Mouse (Mus musculus) embryonic facial prominence, embryonic 13.5 days (tissue): Measurements from ENCODE around the gene Pbrm1. TPM values are rescaled to one million over a fixed set of nuclear protein-coding genes. Genes with fewer than 3 reads are reported as not detected.

Source experiments
- ATAC-seq: fragments of 200-750 bp; cut with Nextera tagmentation; 2 replicates; pipeline ENCODE4 v1.8.0; 2017; ENCODE audit warnings: low read depth; ENCODE audit not compliant: insufficient number of reproducible peaks, insufficient read depth, low FRiP score, low TSS enrichment
- H3K27ac ChIP-seq: fragments of 300-500 bp; sonication (generic); 2 replicates; pipeline ENCODE4 v1.5.1; 2015; ENCODE audit warnings: moderate library complexity, mild to moderate bottlenecking, inconsistent platforms
- H3K27me3 ChIP-seq: fragments of 300-500 bp; sonication (generic); 2 replicates; pipeline ENCODE4 v1.6.1; 2015; ENCODE audit warnings: mild to moderate bottlenecking, inconsistent platforms
- H3K36me3 ChIP-seq: fragments of 300-500 bp; sonication (generic); 2 replicates; pipeline ENCODE4 v1.6.1; 2015; ENCODE audit warnings: mild to moderate bottlenecking, inconsistent platforms
- H3K4me1 ChIP-seq: fragments of 300-500 bp; sonication (generic); 2 replicates; pipeline ENCODE4 v1.6.1; 2015; ENCODE audit warnings: inconsistent platforms
- H3K4me2 ChIP-seq: fragments of 300-500 bp; sonication (generic); 2 replicates; pipeline ENCODE4 v1.6.1; 2015; ENCODE audit warnings: moderate library complexity, mild to moderate bottlenecking, inconsistent platforms
- H3K4me3 ChIP-seq: fragments of 300-500 bp; sonication (generic); 2 replicates; pipeline ENCODE4 v1.5.1; 2015; ENCODE audit warnings: mild to moderate bottlenecking, inconsistent platforms
- H3K9ac ChIP-seq: fragments of 300-500 bp; sonication (generic); 2 replicates; pipeline ENCODE4 v1.6.1; 2015; ENCODE audit warnings: mild to moderate bottlenecking, inconsistent platforms
- H3K9me3 ChIP-seq: fragments of 300-500 bp; sonication (generic); 2 replicates; pipeline ENCODE4 v1.6.1; 2016; ENCODE audit warnings: inconsistent platforms
- WGBS: fragments of 180-500 bp; shearing (Covaris S2); methylation state at CpG from one replicate; pipeline ENCODE4 v1.1.7; 2015; ENCODE audit warnings: mixed read lengths; 5-methylcytosine and 5-hydroxymethylcytosine counted together
- polyA plus RNA-seq: library from polyadenylated mRNA; unstranded; fragments of >200 nt; fragmentation: Nextera tagmentation; extraction: Ambion mirVana; gene quantifications from 2 replicates; pipeline ENCODE4 v1.2.1, GENCODE M21; 2015

Pbrm1 gene
- polyA plus RNA-seq, 1 experiment from 2014 or later = 145 TPM

DNA sequence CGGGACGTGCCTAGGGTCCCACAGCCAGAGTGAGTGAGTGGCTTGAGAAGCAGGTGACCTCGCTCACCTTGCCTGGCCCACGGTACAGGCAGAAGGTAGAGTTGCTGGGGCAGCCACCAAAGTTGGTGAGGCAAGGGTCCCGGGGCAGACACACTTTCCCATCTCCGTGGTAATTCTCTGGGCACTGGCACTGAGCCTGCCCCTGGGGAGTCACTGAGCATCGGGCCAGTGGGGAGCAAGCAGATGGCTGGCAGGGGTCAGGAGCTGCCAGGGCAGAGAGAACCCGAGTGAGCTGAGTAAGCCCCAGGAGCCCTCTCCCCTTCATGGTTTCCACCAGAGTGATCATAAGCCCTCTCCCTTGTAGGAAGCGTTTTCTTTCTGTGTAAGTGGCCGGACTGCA lies 142.7 kb downstream of the Pbrm1 start:
- H3K27me3 ChIP-seq = no peaks in the 10 kb centered on the region
- no peaks in the 10 kb centered on the region for H3K9me3 ChIP-seq
- no peak for ATAC-seq
- H3K27ac ChIP-seq = no peak overlapping the region
- H3K4me3 ChIP-seq = no peak overlapping the region
- peaks cover 10% of the 10 kb centered on the region for H3K4me1 ChIP-seq
- WGBS = 80% methylated on average over 10 of the region's 10 CpGs
- no peak overlapping the region for H3K4me2 ChIP-seq
- H3K36me3 ChIP-seq = no peaks in the 10 kb centered on the region
- H3K9ac ChIP-seq = no peak overlapping the region

DNA sequence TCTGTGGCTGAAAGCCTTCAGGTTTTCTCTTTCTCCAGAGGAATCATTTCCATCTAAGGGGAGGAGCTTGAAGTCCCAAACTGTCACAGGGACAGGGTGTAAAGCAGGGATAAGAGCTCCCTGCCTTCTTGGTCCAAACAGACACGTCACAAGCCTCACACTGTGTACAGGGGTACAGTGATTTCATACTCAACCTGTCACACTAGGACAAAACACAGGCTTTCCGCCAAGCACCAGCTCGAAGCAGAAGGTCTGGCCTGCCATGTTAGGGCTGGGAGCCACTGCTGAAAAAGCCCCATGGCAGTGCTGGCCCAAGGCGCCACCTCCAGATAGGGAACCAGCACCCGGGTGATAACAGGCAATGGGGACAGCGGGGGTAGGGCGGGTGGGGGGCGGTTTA lies 145.1 kb downstream of the Pbrm1 start:
- Histone ChIP-seq H3K36me3 (no peaks in the 10 kb centered on the region), H3K4me3 (no peak overlapping the region), H3K27me3 (no peaks in the 10 kb centered on the region), H3K9me3 (no peaks in the 10 kb centered on the region), H3K27ac (no peak overlapping the region), H3K4me2 (no peak overlapping the region), H3K9ac (no peak overlapping the region), H3K4me1 (peaks cover 14% of the 10 kb centered on the region)
- ATAC-seq = no peak
- WGBS = 81% methylated on average over 8 of the region's 8 CpGs

DNA sequence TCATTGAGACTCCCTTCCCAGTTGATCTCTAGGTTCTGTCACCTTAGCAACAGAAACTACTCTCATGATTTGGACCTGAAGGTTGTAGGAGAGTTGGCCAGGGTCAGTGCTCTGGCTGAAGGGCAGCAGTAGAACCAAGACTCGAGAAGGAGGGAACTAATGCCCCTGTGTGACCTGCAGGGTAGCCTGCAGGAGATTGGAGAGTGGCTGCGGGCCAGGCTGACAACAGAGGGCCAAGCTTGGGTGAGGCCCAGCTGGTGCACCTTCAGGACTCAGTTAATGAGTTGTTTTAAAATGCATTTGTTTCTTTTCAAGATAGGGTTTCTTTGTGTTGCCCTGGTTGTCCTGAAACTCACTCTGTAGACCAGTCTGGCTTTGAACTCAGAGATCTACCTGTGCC lies 146.1 kb downstream of the Pbrm1 start:
- no peak for ATAC-seq
- no peaks in the 10 kb centered on the region for H3K27me3 ChIP-seq
- H3K9me3 ChIP-seq = no peaks in the 10 kb centered on the region
- H3K4me1 ChIP-seq = peaks cover 14% of the 10 kb centered on the region
- H3K4me2 ChIP-seq = no peak overlapping the region
- WGBS = 69% methylated on average over 2 of the region's 2 CpGs
- H3K4me3 ChIP-seq = no peak overlapping the region
- 0 out of 2 replicates have a peak, but pooled peaks cover under 1% of the 10 kb centered on the region for H3K36me3 ChIP-seq
- H3K27ac ChIP-seq = no peak overlapping the region
- H3K9ac ChIP-seq = no peak overlapping the region

DNA sequence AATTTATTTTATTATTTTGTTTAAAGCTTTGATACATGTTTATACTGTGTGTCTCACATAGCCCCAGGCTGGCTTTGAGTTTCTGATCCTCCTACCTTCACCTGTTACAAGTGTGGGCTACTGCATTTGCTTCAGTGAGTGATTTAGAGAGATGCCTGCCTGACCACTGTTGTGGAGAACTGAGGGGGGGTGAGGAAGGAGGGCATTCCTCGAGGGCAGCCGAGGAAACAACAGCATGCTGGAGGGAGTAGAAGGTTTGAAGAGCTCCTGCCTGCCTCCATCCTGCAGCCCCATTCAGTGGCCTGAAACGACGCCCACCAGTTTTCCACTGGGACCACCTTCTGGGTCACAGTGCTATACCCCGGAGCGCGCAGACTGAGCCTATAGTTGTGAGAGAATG lies 146.5 kb downstream of the Pbrm1 start:
- no peak overlapping the region for H3K4me2 ChIP-seq
- no peak for ATAC-seq
- H3K27ac ChIP-seq = no peak overlapping the region
- WGBS = 56% methylated on average over 7 of the region's 7 CpGs
- H3K36me3 ChIP-seq = peaks cover 5% of the 10 kb centered on the region
- no peaks in the 10 kb centered on the region for H3K9me3 ChIP-seq
- H3K9ac ChIP-seq = no peak overlapping the region
- no peak overlapping the region for H3K4me3 ChIP-seq
- H3K27me3 ChIP-seq = no peaks in the 10 kb centered on the region
- peaks cover 14% of the 10 kb centered on the region for H3K4me1 ChIP-seq

DNA sequence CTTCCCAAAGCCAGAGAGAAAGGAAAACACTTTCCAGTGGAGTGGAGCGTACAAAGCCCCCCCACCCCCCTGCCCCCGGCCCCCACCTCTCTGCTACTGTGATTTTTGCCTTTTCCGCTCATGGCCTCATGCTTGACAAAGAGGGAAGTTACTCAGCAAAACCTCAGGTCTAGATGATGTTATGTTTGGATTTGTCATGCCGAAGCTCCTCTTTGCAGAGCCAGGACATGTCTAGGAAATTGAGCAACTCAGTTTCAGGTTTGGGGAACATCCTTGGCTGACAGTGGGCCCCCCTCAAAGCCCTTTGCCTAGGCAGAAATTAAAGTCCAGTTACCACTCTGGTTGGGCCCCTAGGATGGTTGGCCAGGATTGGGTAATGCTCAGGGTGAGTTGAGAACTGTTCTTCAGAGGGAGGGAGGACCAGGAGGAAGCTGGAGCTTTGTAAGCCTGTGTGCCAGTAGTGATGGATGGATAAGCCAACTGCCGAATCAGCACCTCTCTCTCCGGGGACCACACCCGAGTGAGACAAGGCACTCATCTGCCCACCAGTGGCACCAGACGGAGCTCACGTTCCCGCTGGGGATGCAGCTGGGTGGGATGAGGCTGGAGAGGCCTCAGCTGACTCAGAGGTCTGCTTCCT lies 147.2 kb downstream of the Pbrm1 start:
- Histone ChIP-seq H3K36me3 (peaks cover 11% of the 10 kb centered on the region), H3K27me3 (no peaks in the 10 kb centered on the region), H3K27ac (no peak overlapping the region), H3K9me3 (no peaks in the 10 kb centered on the region), H3K4me3 (no peak overlapping the region), H3K4me2 (peak overlapping the region; percentile 27), H3K4me1 (peaks cover 14% of the 10 kb centered on the region), H3K9ac (no peak overlapping the region)
- WGBS = 62% methylated on average over 10 of the region's 10 CpGs
- ATAC-seq = no peak

DNA sequence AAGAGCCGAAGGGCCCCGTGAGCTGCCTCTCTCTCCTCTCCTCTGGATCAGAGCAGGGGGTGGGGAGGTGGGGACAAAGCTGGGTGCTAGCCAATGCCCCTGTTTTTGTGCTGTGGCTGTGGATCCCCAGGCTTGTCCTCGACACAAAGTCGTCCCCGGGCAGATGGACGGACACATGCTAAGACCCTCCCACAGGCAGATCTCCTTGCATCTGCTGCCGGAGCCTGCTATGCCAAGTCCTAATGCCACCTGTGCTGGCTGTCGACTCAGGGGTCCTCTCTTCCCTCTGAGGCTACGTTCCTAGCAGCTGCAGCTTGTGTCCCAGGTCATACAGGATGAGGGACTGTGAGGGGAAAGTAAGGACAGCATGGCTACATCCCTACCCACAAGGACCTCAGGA lies 147.9 kb downstream of the Pbrm1 start:
- peak overlapping the region; percentile 11 for H3K4me3 ChIP-seq
- no peaks in the 10 kb centered on the region for H3K9me3 ChIP-seq
- 66% methylated on average over 9 of the region's 9 CpGs for WGBS
- ATAC-seq = no peak
- no peak overlapping the region for H3K27ac ChIP-seq
- peaks cover 18% of the 10 kb centered on the region for H3K36me3 ChIP-seq
- H3K9ac ChIP-seq = no peak overlapping the region
- H3K4me2 ChIP-seq = peak overlapping the region; percentile 27
- peaks cover 14% of the 10 kb centered on the region for H3K4me1 ChIP-seq
- no peaks in the 10 kb centered on the region for H3K27me3 ChIP-seq

DNA sequence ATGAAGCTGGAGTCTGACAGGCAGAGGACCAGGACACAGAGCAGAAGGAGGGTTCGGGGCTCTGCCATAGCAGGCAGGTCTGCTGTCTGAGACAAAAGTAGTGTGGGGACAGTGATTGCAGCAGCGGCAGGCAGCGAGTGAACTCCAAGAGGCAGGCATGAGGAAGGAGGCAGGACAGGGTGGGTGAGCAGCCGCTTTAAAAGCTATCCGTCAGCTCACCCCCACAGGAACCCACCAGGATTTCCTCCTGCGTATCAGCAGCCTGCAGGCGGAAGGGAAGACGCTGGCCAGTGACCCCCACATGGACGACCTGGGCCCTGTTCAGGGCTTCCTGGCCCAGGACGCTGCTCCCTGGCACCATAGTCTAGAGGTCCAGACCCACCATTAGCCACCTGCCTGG lies 149.5 kb downstream of the Pbrm1 start, which contains the start of gene Stab1:
Gene Stab1 (minus strand): TSS at position 217 of the 400 bp plus-strand sequence.
- Histone ChIP-seq H3K27ac (peak within 1 kb of the TSS; percentile 16; the same call in 1 of the 2 replicates), H3K27me3 (no peaks in the 10 kb centered on the region), H3K4me2 (peak within 1 kb of the TSS; percentile 27), H3K4me1 (peaks cover 14% of the 10 kb centered on the region), H3K4me3 (peak within 1 kb of the TSS; percentile 11), H3K36me3 (peaks cover 34% of the 10 kb centered on the region), H3K9me3 (no peaks in the 10 kb centered on the region), H3K9ac (peak within 1 kb of the TSS; percentile 32; the same call in 1 of the 2 replicates)
- 41% methylated on average over 10 of the region's 10 CpGs for WGBS
- no peak for ATAC-seq

DNA sequence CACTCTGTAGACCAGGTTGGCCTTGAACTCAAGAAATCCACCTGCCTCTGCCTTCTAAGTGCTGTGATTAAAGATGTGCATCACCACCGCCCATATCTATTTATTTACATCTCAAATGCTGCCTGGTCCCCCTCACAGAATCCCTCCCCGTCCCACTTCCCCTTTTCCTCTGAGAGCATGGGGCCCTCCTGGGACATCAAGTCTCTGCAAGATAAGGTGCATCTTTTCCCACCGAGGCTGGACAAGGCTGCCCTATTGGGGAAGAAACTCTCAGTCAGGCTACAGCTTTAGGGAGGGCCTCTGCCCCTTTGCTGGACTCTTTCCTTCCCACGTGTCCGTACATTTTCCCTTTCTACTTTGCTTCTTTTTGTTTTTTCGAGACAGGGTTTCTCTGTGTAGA lies 150.6 kb downstream of the Pbrm1 start:
- Histone ChIP-seq H3K4me3 (no peak overlapping the region), H3K27me3 (no peaks in the 10 kb centered on the region), H3K4me2 (no peak overlapping the region), H3K27ac (no peak overlapping the region), H3K9me3 (no peaks in the 10 kb centered on the region), H3K4me1 (peaks cover 14% of the 10 kb centered on the region), H3K36me3 (peaks cover 45% of the 10 kb centered on the region), H3K9ac (no peak overlapping the region)
- 82% methylated on average over 6 of the region's 6 CpGs for WGBS
- ATAC-seq = no peak

DNA sequence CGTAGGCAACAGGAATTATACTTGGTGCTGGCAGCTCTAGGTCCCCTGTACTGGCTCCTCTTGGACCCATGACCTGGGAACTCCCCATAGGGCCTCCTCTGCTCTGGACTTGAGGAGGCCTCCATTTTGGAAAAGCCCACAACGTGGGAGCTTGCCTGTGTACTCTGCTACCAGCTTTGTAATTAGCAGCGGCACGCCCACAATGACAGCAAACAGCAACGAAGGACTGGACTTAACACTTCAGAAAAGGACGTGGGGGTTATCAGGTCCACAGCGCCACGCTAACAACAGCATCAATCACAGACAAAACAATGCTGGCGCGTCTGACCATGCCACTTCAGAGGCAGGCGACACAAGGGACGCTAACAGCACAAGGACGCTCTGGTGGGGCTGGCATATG lies 152.0 kb downstream of the Pbrm1 start:
- no peaks in the 10 kb centered on the region for H3K27me3 ChIP-seq
- no peak for ATAC-seq
- peaks cover 10% of the 10 kb centered on the region; the same call in 1 of the 2 replicates for H3K4me1 ChIP-seq
- H3K9ac ChIP-seq = no peak overlapping the region
- no peak overlapping the region for H3K4me2 ChIP-seq
- WGBS = 90% methylated on average over 13 of the region's 13 CpGs
- no peak overlapping the region for H3K4me3 ChIP-seq
- H3K36me3 ChIP-seq = peaks cover 60% of the 10 kb centered on the region
- 0 out of 2 replicates have a peak overlapping the region, but pooled peaks have one; percentile 3 for H3K27ac ChIP-seq
- H3K9me3 ChIP-seq = no peaks in the 10 kb centered on the region

Other genes starting within 250 kb of the Pbrm1 start
- gene Tmem110, start 193.5 kb upstream of the Pbrm1 start, polyA plus RNA-seq = 28.9 and 30.7 TPM in 2 replicates
- 2.3 and 2.4 TPM in 2 replicates for gene Mustn1, start 139.9 kb upstream of the Pbrm1 start, polyA plus RNA-seq
- 2.2 TPM in 1 of 2 replicates, not detected in the other for gene Itih4, start 132.7 kb upstream of the Pbrm1 start, polyA plus RNA-seq
- 5.5 TPM in 1 of 2 replicates, not detected in the other for gene Itih3, start 95.4 kb upstream of the Pbrm1 start, polyA plus RNA-seq
- 0.65 TPM in 1 of 2 replicates, not detected in the other for gene Itih1, start 75.8 kb upstream of the Pbrm1 start, polyA plus RNA-seq
- gene Nek4, start 67.8 kb upstream of the Pbrm1 start, polyA plus RNA-seq = 15.3 TPM in 2 replicates
- gene Glt8d1, start 17.7 kb upstream of the Pbrm1 start, polyA plus RNA-seq = 65.2 and 69.2 TPM in 2 replicates
- gene Spcs1, start 17.5 kb upstream of the Pbrm1 start, polyA plus RNA-seq = 409 and 417 TPM in 2 replicates
- 125 and 128 TPM in 2 replicates for gene Gnl3, start within 50 bp of the Pbrm1 start, polyA plus RNA-seq
- gene Smim4, start 109.8 kb downstream of the Pbrm1 start, polyA plus RNA-seq = 72.6 and 80.7 TPM in 2 replicates
- gene Nt5dc2, start 111.9 kb downstream of the Pbrm1 start, polyA plus RNA-seq = 298 and 330 TPM in 2 replicates
- gene Stab1, start 149.5 kb downstream of the Pbrm1 start, polyA plus RNA-seq = 27.5 and 34.5 TPM in 2 replicates
- 34.6 and 38.8 TPM in 2 replicates for gene Tnnc1, start 189.2 kb downstream of the Pbrm1 start, polyA plus RNA-seq
- gene Nisch, start 197.8 kb downstream of the Pbrm1 start, polyA plus RNA-seq = 415 and 428 TPM in 2 replicates
- gene Sema3g, start 198.7 kb downstream of the Pbrm1 start, polyA plus RNA-seq = 1.2 and 1.3 TPM in 2 replicates
- 12.4 and 14.3 TPM in 2 replicates for gene Phf7, start 232.2 kb downstream of the Pbrm1 start, polyA plus RNA-seq
- gene Bap1, start 232.3 kb downstream of the Pbrm1 start, polyA plus RNA-seq = 90.3 and 93.1 TPM in 2 replicates